Mouse (Mus musculus): ENCODE results near the gene Cela3a. TPM values are rescaled to one million over a fixed set of nuclear protein-coding genes. Genes with fewer than 3 reads are reported as not detected.
"Not testable (repeated sequence)": the region's sequence is repeated elsewhere in the genome, so short reads cannot be mapped to it uniquely, and the experiment has no call there.

The Cela3a gene
- total and polyA plus RNA-seq, 2 experiments from 2014 or later: not detected

GRCm38 (mm10) chr4:137417712-137418564 lies 8.3 kb upstream of the Cela3a start:
- no peaks in the 10 kb centered on the region for H3K36me3 ChIP-seq (ENCODE audit: insufficient read depth, low read length)
- no peak overlapping the region for H3K4me3 ChIP-seq (ENCODE audit: low read length)
- H3K4me2 ChIP-seq (ENCODE audit: low read depth, low read length): no peak overlapping the region
- no peaks in the 10 kb centered on the region for H3K27me3 ChIP-seq (ENCODE audit: insufficient read depth, low read length)
- ATAC-seq (no peak), DNase-seq (ENCODE audit: low spot score) (no peak)
- no peaks in the 10 kb centered on the region for H3K4me1 ChIP-seq (ENCODE audit: insufficient read depth, low read length)
- no peak overlapping the region for H3K9ac ChIP-seq (replicated peaks; ENCODE audit: low read length)
- no peak overlapping the region for H3K27ac ChIP-seq
- no peak for TF ChIP-seq CTCF (IDR thresholded peaks at IDR 0.05; ENCODE audit: low read depth)
- 78% methylated on average over 11 of the region's 11 CpGs for WGBS
- H3K9me3 ChIP-seq (ENCODE audit: low read length): no peaks in the 10 kb centered on the region

- Histone ChIP-seq H3K27ac (no peak overlapping the region), H3K9ac (replicated peaks; ENCODE audit: low read length) (no peak overlapping the region), H3K36me3 (ENCODE audit: insufficient read depth, low read length) (no peaks in the 10 kb centered on the region), H3K4me2 (ENCODE audit: low read depth, low read length) (no peak overlapping the region), H3K4me3 (ENCODE audit: low read length) (no peak overlapping the region), H3K27me3 (ENCODE audit: insufficient read depth, low read length) (no peaks in the 10 kb centered on the region), H3K9me3 (ENCODE audit: low read length) (no peaks in the 10 kb centered on the region), H3K4me1 (ENCODE audit: insufficient read depth, low read length) (no peaks in the 10 kb centered on the region)
- DNase-seq (ENCODE audit: low spot score): no peak
- 60% methylated on average over 1 of the region's 1 CpGs for WGBS
- TF ChIP-seq CTCF (IDR thresholded peaks at IDR 0.05; ENCODE audit: low read depth): no peak
- no peak for ATAC-seq
Observed at GRCm38 (mm10) chr4:137414936-137415335, 5.3 kb upstream of the Cela3a start.

DNA sequence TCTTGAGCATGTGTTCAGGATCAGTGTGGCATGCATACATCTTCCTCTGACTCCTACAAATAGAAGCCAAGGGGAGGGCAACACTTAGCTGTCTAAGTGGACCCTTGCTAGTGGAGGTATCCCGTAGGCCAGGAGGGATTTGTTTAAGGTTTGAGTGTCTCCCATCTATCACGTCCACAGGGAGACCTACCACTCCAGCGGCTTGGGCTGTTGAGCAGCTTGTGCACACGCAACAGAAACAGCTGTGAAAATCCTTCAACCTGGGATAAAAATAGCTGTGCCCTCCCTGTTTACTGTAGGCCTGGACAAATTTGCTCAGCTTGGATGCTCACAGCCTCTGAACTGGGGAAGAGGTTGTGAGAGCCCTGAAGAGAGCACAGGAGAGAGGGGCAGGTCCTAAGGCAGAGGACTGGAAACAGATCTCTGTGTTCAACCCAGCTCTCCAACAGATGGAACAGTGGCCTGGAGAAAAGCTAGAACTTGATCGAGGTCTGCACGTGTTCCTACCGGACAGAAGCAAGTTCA lies 2.7 kb upstream of the Cela3a start:
- not testable (repeated sequence) for H3K27ac ChIP-seq; H3K36me3 ChIP-seq (ENCODE audit: insufficient read depth, low read length); DNase-seq (ENCODE audit: low spot score); ATAC-seq; H3K27me3 ChIP-seq (ENCODE audit: insufficient read depth, low read length); H3K4me2 ChIP-seq (ENCODE audit: low read depth, low read length); H3K9me3 ChIP-seq (ENCODE audit: low read length); H3K9ac ChIP-seq (replicated peaks; ENCODE audit: low read length); H3K4me1 ChIP-seq (ENCODE audit: insufficient read depth, low read length); H3K4me3 ChIP-seq (ENCODE audit: low read length)
- WGBS: 83% methylated on average over 7 of the region's 7 CpGs

- Histone ChIP-seq H3K27ac (no peak overlapping the region), H3K9ac (replicated peaks; ENCODE audit: low read length) (no peak overlapping the region), H3K4me2 (ENCODE audit: low read depth, low read length) (no peak overlapping the region), H3K9me3 (ENCODE audit: low read length) (no peaks in the 10 kb centered on the region), H3K4me1 (ENCODE audit: insufficient read depth, low read length) (no peaks in the 10 kb centered on the region), H3K27me3 (ENCODE audit: insufficient read depth, low read length) (no peaks in the 10 kb centered on the region), H3K36me3 (ENCODE audit: insufficient read depth, low read length) (no peaks in the 10 kb centered on the region), H3K4me3 (ENCODE audit: low read length) (no peak overlapping the region)
- WGBS: 84% methylated on average over 3 of the region's 3 CpGs
- DNase-seq (ENCODE audit: low spot score) (no peak), ATAC-seq (no peak)
- no peak for TF ChIP-seq CTCF (IDR thresholded peaks at IDR 0.05; ENCODE audit: low read depth)
Observed at GRCm38 (mm10) chr4:137405571-137405970, 4.0 kb downstream of the Cela3a start.

- ATAC-seq (no peak), DNase-seq (ENCODE audit: low spot score) (no peak)
- H3K36me3 ChIP-seq (ENCODE audit: insufficient read depth, low read length): no peaks in the 10 kb centered on the region
- WGBS: 70% methylated on average over 15 of the region's 15 CpGs
- H3K4me2 ChIP-seq (ENCODE audit: low read depth, low read length): no peak overlapping the region
- H3K9me3 ChIP-seq (ENCODE audit: low read length): no peaks in the 10 kb centered on the region
- no peaks in the 10 kb centered on the region for H3K4me1 ChIP-seq (ENCODE audit: insufficient read depth, low read length)
- H3K4me3 ChIP-seq (ENCODE audit: low read length): no peak overlapping the region
- H3K9ac ChIP-seq (replicated peaks; ENCODE audit: low read length): no peak overlapping the region
- no peak for TF ChIP-seq CTCF (IDR thresholded peaks at IDR 0.05; ENCODE audit: low read depth)
- no peak overlapping the region for H3K27ac ChIP-seq
- no peaks in the 10 kb centered on the region for H3K27me3 ChIP-seq (ENCODE audit: insufficient read depth, low read length)
Observed at GRCm38 (mm10) chr4:137396641-137397525, 12.7 kb downstream of the Cela3a start.

DNA sequence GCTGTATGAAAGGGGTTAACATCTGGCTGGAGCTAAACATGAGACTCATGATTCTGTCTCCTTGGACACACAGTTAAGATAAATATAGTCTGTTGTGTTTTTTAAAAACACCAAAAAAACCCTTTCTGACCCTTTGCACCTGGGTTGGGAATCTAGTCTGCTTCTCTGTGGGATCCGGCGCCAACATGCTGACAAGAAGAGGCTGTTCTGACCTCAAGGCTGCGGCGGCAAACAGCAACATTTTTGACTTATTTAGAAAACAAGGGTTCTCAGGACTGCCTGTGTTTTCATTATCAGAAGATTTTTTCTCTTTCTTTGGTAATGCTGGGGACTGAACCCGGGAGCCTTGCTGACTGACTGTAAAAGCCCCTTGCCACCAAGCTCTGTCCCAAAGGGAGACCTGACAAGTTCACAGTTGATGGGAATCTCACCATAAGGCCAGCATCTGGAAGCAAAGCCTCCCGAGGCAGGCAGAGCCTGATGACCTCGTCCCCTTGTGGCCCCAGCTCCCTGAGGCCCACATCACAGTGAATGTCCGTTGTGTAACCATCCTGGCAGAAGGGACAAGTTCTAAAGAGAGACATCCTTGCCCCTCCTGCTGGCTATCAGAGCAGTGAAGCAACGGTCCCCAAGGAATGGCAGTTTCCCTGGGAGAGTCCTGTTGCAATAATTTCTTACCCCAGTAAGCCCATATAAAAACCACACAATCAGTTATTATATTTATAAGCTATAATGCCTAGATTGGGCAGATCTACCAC lies 16.0 kb downstream of the Cela3a start:
- DNase-seq (ENCODE audit: low spot score) (no peak), ATAC-seq (no peak)
- Histone ChIP-seq H3K4me3 (ENCODE audit: low read length) (no peak overlapping the region), H3K36me3 (ENCODE audit: insufficient read depth, low read length) (no peaks in the 10 kb centered on the region), H3K9me3 (ENCODE audit: low read length) (no peaks in the 10 kb centered on the region), H3K4me1 (ENCODE audit: insufficient read depth, low read length) (no peaks in the 10 kb centered on the region; the same call in 1 of the 2 replicates), H3K4me2 (ENCODE audit: low read depth, low read length) (no peak overlapping the region), H3K9ac (replicated peaks; ENCODE audit: low read length) (no peak overlapping the region), H3K27me3 (ENCODE audit: insufficient read depth, low read length) (no peaks in the 10 kb centered on the region), H3K27ac (no peak overlapping the region)
- 71% methylated on average over 9 of the region's 9 CpGs for WGBS
- TF ChIP-seq CTCF (IDR thresholded peaks at IDR 0.05; ENCODE audit: low read depth): no peak
